Mouse (Mus musculus) liver, embryonic 14.5 days (tissue): ENCODE results near the gene Gabra5.

Source experiments
- CTCF ChIP-seq: IDR thresholded peaks from 2 replicates; pipeline ENCODE4 v1.5.1; 2016; ENCODE audit warnings: antibody characterized with exemption, low read depth, control low read depth
- EP300 ChIP-seq: IDR thresholded peaks from 2 replicates; pipeline ENCODE4 v1.6.1; 2016; ENCODE audit warnings: antibody characterized with exemption, low read depth

- TF ChIP-seq EP300 (no peak), CTCF (no peak)
Measured at GRCm38 (mm10) chr7:57491795-57492194, 18.1 kb downstream of the Gabra5 start.
